Mouse (Mus musculus): Measurements from ENCODE around the gene Ropn1.
"Not testable (repeated sequence)": the region's sequence is repeated elsewhere in the genome, so short reads cannot be mapped to it uniquely, and the experiment has no call there.

Gene Ropn1

GRCm38 (mm10) chr16:34691156-34691555 is 41.4 kb downstream of the Ropn1 start:
- DNase-seq: no peak

- no peak for DNase-seq
Observed at GRCm38 (mm10) chr16:34694477-34694876, 44.8 kb downstream of the Ropn1 start.

GRCm38 (mm10) chr16:34698721-34699120 is 49.0 kb downstream of the Ropn1 start:
- DNase-seq: not testable (repeated sequence)

- peak; percentile 54 for DNase-seq
Observed at GRCm38 (mm10) chr16:34700165-34700827, 50.6 kb downstream of the Ropn1 start.

GRCm38 (mm10) chr16:34700828-34701216 is 51.1 kb downstream of the Ropn1 start:
- DNase-seq: no peak

- no peak for DNase-seq
Observed at GRCm38 (mm10) chr16:34706019-34706418, 56.3 kb downstream of the Ropn1 start.

- DNase-seq: no peak
Observed at GRCm38 (mm10) chr16:34706487-34706946, 56.8 kb downstream of the Ropn1 start.

- no peak for DNase-seq
Observed at GRCm38 (mm10) chr16:34711481-34711880, 61.8 kb downstream of the Ropn1 start.

GRCm38 (mm10) chr16:34725156-34725555 is 75.4 kb downstream of the Ropn1 start:
- DNase-seq: no peak
